Mouse (Mus musculus): ENCODE results near the gene Gnat2.

GRCm38 (mm10) chr3:108113591-108114289 is 21.2 kb downstream of the Gnat2 start:
- TF ChIP-seq CTCF (IDR thresholded peaks at IDR 0.05; ENCODE audit: borderline replicate concordance, extremely low read depth, insufficient read depth, insufficient read length) = no peak
- TF ChIP-seq POLR2A (IDR thresholded peaks at IDR 0.05; ENCODE audit: borderline replicate concordance, extremely low read depth, insufficient read depth, insufficient read length, poor library complexity, severe bottlenecking) = no peak

Measured in brain, embryonic 14.5 days (tissue).